Mouse (Mus musculus) embryonic facial prominence, embryonic 12.5 days (tissue): ENCODE measurements around the gene Icam1. TPM values are rescaled to one million over a fixed set of nuclear protein-coding genes. Genes with fewer than 3 reads are reported as not detected.

Source experiments
- ATAC-seq: fragments of 200-750 bp; cut with Nextera tagmentation; 2 replicates; pipeline ENCODE4 v1.8.0; 2017; ENCODE audit not compliant: insufficient number of reproducible peaks, insufficient read depth, low FRiP score, low TSS enrichment
- H3K27ac ChIP-seq: fragments of 300-500 bp; sonication (generic); 2 replicates; pipeline ENCODE4 v1.5.1; 2016; ENCODE audit warnings: mild to moderate bottlenecking
- H3K27me3 ChIP-seq: fragments of 300-500 bp; sonication (generic); 2 replicates; pipeline ENCODE4 v1.6.1; 2016; ENCODE audit warnings: mild to moderate bottlenecking, moderate library complexity
- H3K36me3 ChIP-seq: fragments of 300-500 bp; sonication (generic); 2 replicates; pipeline ENCODE4 v1.6.1; 2016; ENCODE audit warnings: mild to moderate bottlenecking
- H3K4me1 ChIP-seq: fragments of 300-500 bp; sonication (generic); 2 replicates; pipeline ENCODE4 v1.6.1; 2016
- H3K4me2 ChIP-seq: fragments of 300-500 bp; sonication (generic); replicated peaks from 2 replicates; pipeline ENCODE4 v1.6.1; 2016; ENCODE audit warnings: mild to moderate bottlenecking, moderate library complexity
- H3K4me3 ChIP-seq: fragments of 300-500 bp; sonication (generic); 2 replicates; pipeline ENCODE4 v1.5.1; 2016; ENCODE audit warnings: mild to moderate bottlenecking
- H3K9ac ChIP-seq: fragments of 300-500 bp; sonication (generic); 2 replicates; pipeline ENCODE4 v1.6.1; 2016; ENCODE audit warnings: mild to moderate bottlenecking, moderate library complexity
- H3K9me3 ChIP-seq: fragments of 300-500 bp; sonication (generic); 2 replicates; pipeline ENCODE4 v1.6.1; 2016; ENCODE audit warnings: mild to moderate bottlenecking, moderate library complexity
- WGBS: fragments of 180-500 bp; shearing (Covaris S2); methylation state at CpG from one replicate; pipeline ENCODE4 v1.1.7; 2016; 5-methylcytosine and 5-hydroxymethylcytosine counted together
- polyA plus RNA-seq: library from polyadenylated mRNA; unstranded; fragments of >200 nt; fragmentation: Nextera tagmentation; extraction: Ambion mirVana; gene quantifications from 2 replicates; pipeline ENCODE4 v1.2.1, GENCODE M21; 2016

Icam1 gene
- polyA plus RNA-seq, result 8.6 and 9.0 TPM in 2 replicates

DNA sequence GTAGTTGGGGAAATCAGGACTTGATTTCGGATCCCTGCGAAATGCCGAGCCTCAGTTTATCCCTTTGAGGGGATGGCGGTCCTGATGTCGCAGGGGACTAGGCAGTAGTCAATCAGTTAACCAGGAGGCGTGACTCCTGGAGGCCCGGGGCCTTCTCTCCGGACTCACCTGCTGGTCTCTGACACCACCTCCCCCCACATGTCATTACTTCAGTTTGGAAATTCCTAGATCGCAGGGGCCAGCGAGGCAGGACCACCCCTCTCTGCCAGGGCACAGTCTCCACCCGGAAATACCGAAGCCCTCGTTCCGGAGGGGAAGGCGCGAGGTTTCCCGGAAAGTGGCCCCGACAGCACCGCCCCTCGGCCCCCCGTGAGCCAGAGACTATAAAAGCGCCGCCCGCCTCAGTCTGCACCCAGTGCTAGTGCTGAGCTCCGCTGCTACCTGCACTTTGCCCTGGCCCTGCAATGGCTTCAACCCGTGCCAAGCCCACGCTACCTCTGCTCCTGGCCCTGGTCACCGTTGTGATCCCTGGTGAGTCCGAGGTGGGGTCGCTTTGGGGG is at the start of gene Icam1:
TSS of gene Icam1 (plus strand) at position 415 of the 560 bp plus-strand sequence.
- Histone ChIP-seq H3K27ac (no peak within 1 kb of the TSS), H3K27me3 (peaks cover 54% of the 10 kb centered on the region), H3K4me2 (peak within 1 kb of the TSS; percentile 57), H3K36me3 (no peaks in the 10 kb centered on the region), H3K4me1 (peaks cover 8% of the 10 kb centered on the region), H3K9me3 (no peaks in the 10 kb centered on the region), H3K4me3 (peak within 1 kb of the TSS; percentile 33), H3K9ac (peak within 1 kb of the TSS; percentile 42)
- under 1% methylated on average over 30 of the region's 30 CpGs for WGBS
- ATAC-seq, result 0 out of 2 replicates have a peak, but pooled peaks have one; percentile 17

DNA sequence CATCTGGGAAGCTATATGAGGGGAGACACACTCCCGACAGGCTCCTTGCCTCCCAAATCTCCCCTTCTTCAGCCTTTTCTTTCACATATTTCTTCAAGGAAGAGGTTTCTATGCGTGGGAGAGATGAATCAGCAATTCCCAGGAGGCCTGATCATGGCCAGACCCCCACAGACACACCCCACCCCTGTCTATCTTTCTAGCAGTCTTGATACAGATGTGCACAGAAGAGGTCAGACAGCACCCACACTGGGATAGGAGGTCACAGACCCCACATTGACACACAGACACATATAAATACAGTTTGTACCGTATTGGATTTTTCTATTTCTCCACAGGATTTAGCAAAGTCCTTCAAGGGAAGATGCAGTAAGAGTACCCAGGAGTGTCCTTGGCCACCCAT is 49.8 kb upstream of the Icam1 start:
- Histone ChIP-seq H3K4me2 (no peak overlapping the region), H3K9ac (no peak overlapping the region), H3K9me3 (no peaks in the 10 kb centered on the region), H3K4me1 (peaks cover 5% of the 10 kb centered on the region), H3K27ac (no peak overlapping the region), H3K36me3 (peaks cover 60% of the 10 kb centered on the region), H3K4me3 (no peak overlapping the region), H3K27me3 (no peaks in the 10 kb centered on the region)
- no peak for ATAC-seq
- 88% methylated on average over 3 of the region's 3 CpGs for WGBS

DNA sequence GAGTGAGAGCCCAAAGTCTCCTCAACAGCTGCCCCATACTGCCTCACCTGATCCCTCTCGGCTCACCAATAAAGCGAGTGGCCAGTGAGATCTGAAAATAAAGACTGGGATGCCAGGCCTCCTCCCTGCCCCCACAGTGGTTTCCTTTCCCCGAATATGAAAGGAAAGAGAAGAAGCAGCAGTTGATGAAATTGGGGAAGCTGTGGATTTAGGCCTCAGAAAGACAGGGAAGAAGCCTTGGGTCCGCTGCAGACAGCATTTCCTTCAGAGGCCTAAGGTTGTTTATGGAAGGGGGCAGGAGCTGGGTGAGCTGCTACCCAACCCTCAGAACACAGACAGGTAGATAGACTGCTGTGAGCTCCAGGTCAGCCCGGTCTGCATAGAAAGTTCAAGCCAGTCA is 49.0 kb upstream of the Icam1 start:
- H3K36me3 ChIP-seq, result peaks cover 60% of the 10 kb centered on the region
- no peak for ATAC-seq

DNA sequence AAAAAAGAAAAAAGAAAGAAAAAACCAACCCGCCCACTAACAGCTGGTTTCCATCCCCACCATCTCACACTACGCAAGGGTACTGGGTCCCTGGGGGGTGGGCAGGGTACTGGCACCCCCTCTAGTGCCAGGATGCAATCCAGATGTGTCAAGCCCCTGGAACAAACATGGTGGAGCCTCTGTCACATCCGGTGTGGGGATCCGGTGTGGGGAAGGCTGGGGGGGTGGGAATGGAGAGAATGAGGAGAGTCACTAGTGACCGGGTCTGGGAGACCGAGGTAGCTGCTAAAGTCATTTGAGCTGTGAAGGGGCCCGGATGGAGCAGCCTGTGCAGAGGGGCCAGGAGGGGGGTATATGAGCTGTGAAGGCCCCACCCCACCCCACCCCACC is 44.0 kb upstream of the Icam1 start:
- WGBS, result 14% methylated on average over 7 of the region's 7 CpGs
- Histone ChIP-seq H3K9ac (peak overlapping the region; percentile 51), H3K36me3 (peaks cover 29% of the 10 kb centered on the region), H3K27ac (peak overlapping the region; percentile 93), H3K4me2 (peak overlapping the region; percentile 82), H3K9me3 (no peaks in the 10 kb centered on the region), H3K4me3 (peak overlapping the region; percentile 86), H3K27me3 (no peaks in the 10 kb centered on the region), H3K4me1 (peaks cover 51% of the 10 kb centered on the region)
- ATAC-seq, result peak; percentile 58

More for the DNA sequence above, 49.0 kb upstream of the Icam1 start:
- H3K9me3 ChIP-seq, result no peaks in the 10 kb centered on the region
- H3K4me1 ChIP-seq, result peaks cover 12% of the 10 kb centered on the region
- no peaks in the 10 kb centered on the region for H3K27me3 ChIP-seq
- H3K9ac ChIP-seq, result no peak overlapping the region
- H3K4me2 ChIP-seq, result no peak overlapping the region
- H3K27ac ChIP-seq, result no peak overlapping the region
- H3K4me3 ChIP-seq, result no peak overlapping the region
- WGBS, result 85% methylated on average over 5 of the region's 5 CpGs

DNA sequence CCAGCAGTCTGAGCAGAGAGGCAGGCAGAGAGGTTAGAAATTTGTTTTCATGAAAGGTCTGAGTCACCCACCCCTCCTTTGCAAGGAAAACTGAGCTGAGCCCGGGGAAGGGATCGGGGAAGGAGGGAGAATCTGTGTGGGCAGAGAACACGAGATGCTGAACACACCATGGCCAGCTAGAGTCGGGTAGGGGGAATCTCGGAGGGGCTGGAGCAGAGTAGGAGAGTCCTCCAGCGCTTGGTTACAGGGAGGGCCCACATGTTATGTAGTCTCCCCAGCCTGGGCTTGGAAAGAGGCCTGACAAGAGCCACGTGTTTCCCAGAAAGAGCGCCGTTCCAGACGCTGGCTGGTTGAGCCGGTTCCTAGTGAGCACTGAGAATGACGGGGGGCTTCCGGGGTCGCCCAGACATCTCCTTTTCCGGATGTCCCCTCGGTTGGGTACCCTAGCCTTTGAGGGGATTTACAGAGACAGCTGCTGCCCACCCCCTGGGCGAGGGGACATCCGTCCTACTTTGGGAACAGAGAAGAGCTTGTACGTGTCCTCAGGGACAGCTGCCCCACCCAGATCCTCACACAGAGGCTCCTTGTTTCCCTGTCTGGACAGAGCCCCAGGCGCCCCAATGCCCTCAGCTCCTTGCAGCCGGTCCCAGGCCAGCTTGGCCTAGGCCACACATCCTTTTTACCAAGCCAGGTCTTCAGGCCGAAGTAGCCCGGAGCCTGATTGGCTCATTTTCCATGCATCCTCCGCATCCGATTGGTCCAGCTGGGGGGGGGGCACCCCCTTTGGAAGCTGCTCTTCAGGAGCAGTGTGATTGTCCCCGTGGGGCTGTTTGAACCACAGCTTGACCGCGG is 43.4 kb upstream of the Icam1 start:
- Histone ChIP-seq H3K9ac (peak overlapping the region; percentile 51), H3K4me1 (peaks cover 51% of the 10 kb centered on the region), H3K27ac (peak overlapping the region; percentile 93), H3K36me3 (peaks cover 23% of the 10 kb centered on the region), H3K9me3 (no peaks in the 10 kb centered on the region), H3K4me2 (peak overlapping the region; percentile 82), H3K4me3 (peak overlapping the region; percentile 86), H3K27me3 (no peaks in the 10 kb centered on the region)
- WGBS, result 8% methylated on average over 28 of the region's 28 CpGs
- ATAC-seq, result peak; percentile 64

DNA sequence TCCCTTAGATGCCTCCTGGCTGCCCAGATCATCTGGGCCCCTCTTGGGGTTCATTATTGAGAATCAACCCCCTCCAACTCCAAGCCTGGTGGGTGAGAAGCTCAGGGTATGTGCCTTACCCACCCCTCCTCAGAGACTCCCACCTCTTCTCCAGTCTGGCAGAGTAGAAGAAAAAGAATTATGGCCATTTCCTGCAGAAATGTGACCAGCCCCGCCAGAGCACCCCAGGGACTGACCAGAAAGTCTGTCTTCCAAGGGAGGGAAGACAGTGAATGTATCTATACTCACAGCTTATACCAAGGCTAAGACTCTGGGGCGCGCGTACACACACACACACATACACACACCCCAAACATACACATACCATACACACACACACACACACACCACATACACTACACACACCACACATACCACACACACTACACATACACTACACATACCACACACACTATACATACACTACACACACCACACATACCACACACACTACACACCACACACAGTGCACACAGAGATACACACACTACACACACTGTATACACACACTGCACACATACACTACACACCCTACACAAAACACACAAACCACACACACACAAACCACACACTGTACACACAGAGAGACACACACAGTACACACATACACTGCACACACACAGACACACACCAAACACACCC is 42.6 kb upstream of the Icam1 start:
- Histone ChIP-seq H3K4me1 (peaks cover 51% of the 10 kb centered on the region), H3K27ac (peak overlapping the region; percentile 93), H3K4me3 (peak overlapping the region; percentile 86), H3K4me2 (peak overlapping the region; percentile 82), H3K36me3 (peaks cover 15% of the 10 kb centered on the region), H3K9me3 (no peaks in the 10 kb centered on the region), H3K9ac (peak overlapping the region; percentile 51), H3K27me3 (no peaks in the 10 kb centered on the region)
- 68% methylated on average over 4 of the region's 4 CpGs for WGBS
- no peak for ATAC-seq

DNA sequence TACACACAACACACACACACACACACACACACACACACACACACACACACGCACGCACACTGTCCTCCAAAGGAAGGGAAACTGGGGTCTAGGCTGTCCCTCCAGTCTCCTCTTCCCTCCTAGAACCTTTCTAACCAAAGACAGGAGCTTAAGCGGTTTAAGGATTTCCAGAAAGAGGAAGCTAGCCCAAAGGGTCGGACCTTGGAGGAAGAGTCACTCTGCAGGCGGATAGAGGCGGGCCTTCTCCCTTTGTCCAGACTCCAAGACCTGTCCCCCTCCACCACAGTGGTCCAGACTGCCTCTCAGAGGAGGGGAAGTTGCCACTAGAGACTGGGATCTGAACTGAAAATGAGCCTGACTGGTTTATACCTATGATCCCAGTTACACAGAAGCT is 42.1 kb upstream of the Icam1 start:
- Histone ChIP-seq H3K4me1 (peaks cover 51% of the 10 kb centered on the region), H3K9ac (peak overlapping the region; percentile 51; the same call in 1 of the 2 replicates), H3K4me3 (peak overlapping the region; percentile 86), H3K4me2 (peak overlapping the region; percentile 82), H3K27me3 (no peaks in the 10 kb centered on the region), H3K9me3 (no peaks in the 10 kb centered on the region), H3K36me3 (peaks cover 10% of the 10 kb centered on the region), H3K27ac (peak overlapping the region; percentile 93)
- WGBS, result 38% methylated on average over 6 of the region's 6 CpGs
- no peak for ATAC-seq

DNA sequence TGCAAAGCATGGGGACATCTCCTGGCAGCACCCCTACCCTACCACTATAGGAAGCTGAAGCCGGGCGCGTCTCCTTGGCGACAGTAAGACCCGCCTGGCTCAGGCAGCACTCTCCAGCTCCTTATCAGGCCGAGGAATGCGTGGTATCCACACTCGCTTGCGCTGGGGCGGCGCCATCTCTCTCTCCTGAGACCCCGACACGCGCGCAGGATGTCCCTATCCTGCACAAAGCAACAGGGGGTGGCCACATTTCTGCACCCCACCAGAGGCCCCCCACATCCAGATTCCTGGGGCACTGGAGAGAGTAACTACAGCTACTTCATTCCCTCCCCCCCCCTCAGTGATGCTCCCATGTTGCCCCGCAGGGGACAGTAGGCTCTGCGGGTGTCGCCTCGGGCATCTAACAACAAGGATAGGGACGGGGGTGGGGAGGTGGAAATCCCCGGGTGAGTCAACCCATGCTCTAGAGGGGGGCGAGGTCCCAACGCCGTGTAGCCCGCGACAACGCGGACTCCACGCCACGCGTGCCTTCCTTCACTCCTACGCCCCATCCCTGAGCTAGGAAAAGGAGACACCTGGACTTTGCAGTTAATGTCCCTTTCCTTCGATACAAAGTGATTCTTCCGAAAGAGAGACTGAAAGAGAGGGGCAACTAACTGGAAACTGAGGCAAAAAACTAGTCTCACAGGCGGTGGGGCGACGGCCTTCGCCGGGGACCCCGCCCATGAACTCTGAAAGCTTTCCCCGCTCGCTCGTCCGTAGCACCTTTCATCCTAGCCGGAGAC is 40.2 kb upstream of the Icam1 start:
- under 1% methylated on average over 45 of the region's 45 CpGs for WGBS
- Histone ChIP-seq H3K4me1 (peaks cover 55% of the 10 kb centered on the region), H3K4me3 (peak overlapping the region; percentile 86), H3K4me2 (peak overlapping the region; percentile 82), H3K9me3 (no peaks in the 10 kb centered on the region), H3K27ac (peak overlapping the region; percentile 99), H3K9ac (peak overlapping the region; percentile 90), H3K36me3 (peaks cover under 1% of the 10 kb centered on the region; the same call in 1 of the 2 replicates), H3K27me3 (no peaks in the 10 kb centered on the region)
- ATAC-seq, result no peak

DNA sequence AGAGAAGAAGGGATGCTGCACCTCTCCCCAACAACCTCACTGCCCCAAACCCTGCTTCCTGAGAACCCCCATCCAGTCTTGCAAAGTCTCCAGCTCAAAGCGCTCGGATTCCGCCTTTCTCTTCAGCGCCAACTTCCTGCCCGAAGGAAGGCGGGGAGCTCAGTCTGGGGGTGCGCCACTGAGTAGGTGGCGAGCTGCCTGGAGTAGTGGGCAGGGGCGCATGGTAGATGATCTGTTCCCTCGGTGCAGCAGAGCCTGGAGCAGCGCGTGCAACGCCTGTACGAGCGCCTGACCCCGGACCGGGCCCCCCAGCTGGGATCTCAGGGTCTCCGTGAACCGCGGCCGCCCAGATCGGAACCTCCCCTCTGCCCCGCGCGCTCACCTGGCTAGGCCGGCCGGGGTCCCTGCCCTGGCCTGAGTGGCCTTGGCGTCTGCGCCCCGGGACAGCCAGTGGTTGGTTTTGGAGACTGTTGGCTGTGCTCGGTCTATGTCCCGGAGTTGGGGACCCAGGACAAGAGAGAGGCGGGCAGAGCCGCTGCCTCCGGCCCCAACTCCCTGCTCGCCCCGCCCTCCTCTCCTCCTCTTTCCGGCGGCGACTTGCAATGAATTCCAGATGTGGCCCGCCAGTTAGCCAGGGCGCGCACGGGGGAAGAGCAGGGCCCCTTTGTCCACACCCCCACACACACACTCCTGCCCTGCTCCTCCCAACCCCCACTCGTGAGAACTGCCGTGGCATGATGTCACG is 39.4 kb upstream of the Icam1 start, which contains the start of gene S1pr2:
TSS of gene S1pr2 (minus strand) at position 566 of the 745 bp plus-strand sequence.
- H3K4me2 ChIP-seq, result peak within 1 kb of the TSS; percentile 82
- no peaks in the 10 kb centered on the region for H3K36me3 ChIP-seq
- no peaks in the 10 kb centered on the region for H3K27me3 ChIP-seq
- ATAC-seq, result peak; percentile 59
- peak within 1 kb of the TSS; percentile 90 for H3K9ac ChIP-seq
- peaks cover 47% of the 10 kb centered on the region for H3K4me1 ChIP-seq
- WGBS, result under 1% methylated on average over 44 of the region's 47 CpGs
- H3K4me3 ChIP-seq, result peak within 1 kb of the TSS; percentile 86
- H3K27ac ChIP-seq, result peak within 1 kb of the TSS; percentile 99
- no peaks in the 10 kb centered on the region for H3K9me3 ChIP-seq

DNA sequence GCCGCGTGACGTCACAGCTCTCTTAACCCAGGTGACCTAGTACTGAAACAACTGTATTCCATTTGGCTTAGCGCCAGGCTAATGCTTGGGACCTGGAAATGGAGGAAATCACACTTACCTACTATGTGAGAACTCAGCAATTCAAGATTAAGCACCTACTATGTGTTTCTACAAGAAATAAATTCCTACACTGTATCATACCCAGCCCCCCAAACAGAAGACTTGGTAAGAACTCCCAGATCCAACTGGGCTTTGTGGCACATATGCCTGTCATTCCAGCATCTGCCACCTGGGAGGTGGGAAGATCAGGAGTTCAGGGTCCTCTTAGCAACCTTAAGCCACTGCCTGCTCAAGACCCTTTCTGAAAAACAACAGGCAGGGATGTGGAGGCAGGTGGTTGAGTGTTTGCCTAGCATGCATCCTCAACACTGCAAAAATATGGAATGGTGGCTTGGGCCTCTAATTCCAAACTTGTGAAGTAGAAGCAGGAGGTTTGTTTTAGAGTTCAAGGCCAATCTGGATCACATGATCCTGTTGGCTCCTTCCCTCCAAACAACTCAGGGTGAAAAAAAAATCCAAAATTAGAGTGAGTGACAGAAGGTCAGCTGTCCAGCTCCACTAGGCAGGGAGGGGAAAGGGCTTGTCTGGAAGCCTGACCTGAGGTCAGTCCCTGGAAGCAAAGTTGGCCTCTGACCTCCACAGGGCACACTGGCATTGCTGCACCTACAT is 38.7 kb upstream of the Icam1 start:
- Histone ChIP-seq H3K36me3 (no peaks in the 10 kb centered on the region), H3K27me3 (no peaks in the 10 kb centered on the region), H3K9ac (peak overlapping the region; percentile 90; the same call in 1 of the 2 replicates), H3K4me2 (peak overlapping the region; percentile 82), H3K4me1 (peaks cover 40% of the 10 kb centered on the region), H3K9me3 (no peaks in the 10 kb centered on the region), H3K4me3 (peak overlapping the region; percentile 86), H3K27ac (peak overlapping the region; percentile 99)
- 1% methylated on average over 4 of the region's 4 CpGs for WGBS
- no peak for ATAC-seq
